Mouse (Mus musculus): ENCODE data around the gene Syk. TPM values are rescaled to one million over a fixed set of nuclear protein-coding genes. Genes with fewer than 3 reads are reported as not detected.
A peak's percentile ranks its signal among the peaks of the same experiment; 100 is the strongest.

Gene Syk
- polyA plus RNA-seq, 1 experiment from 2014 or later: 2.2 TPM

DNA sequence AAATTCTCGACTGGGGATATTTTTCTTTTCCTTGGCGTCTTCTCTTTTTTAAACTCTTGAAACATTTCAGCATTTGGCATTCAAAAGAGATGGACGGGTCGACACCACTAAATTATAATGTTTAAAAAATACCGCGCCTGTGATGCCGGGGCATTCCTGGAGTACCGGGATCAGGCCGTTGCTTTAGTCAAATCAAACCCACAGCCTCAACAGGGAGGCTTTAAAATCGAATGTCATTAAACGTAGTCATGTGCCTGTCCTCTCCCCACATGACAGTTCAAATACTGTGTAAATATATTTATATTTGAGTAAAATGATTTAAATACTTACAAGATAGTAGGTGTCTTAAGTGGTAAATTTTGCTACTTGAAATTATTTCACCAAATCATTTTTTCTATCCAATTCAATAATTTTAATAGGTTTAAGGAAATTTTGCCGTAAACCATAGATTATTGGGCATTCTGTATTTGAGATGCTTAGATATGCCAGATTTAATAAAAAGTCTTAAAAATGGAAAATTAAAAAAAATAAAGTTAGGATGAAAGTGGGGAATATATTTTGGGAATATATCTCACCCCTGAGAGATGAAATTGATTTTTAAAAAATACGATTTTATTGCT, 1.1 kb downstream of the Syk start:
- H3K4me3 ChIP-seq (ENCODE audit: low read depth, low read length): peak overlapping the region; percentile 55; the same call in 1 of the 2 replicates
- no peak overlapping the region for H3K9ac ChIP-seq (ENCODE audit: low read length)
- H3K9me3 ChIP-seq (ENCODE audit: control insufficient read depth, low read length): no peaks in the 10 kb centered on the region
- H3K4me1 ChIP-seq (replicated peaks; ENCODE audit: control insufficient read depth, insufficient read depth, low read length): no peaks in the 10 kb centered on the region
- H3K27me3 ChIP-seq (ENCODE audit: control insufficient read depth, insufficient read depth, low read length): peaks cover 13% of the 10 kb centered on the region
- H3K27ac ChIP-seq (ENCODE audit: low read depth, low read length): no peak overlapping the region
- DNase-seq (ENCODE audit: low spot score) (no peak), ATAC-seq (replicated peaks; ENCODE audit: low FRiP score) (no peak)
- 29% methylated on average over 13 of the region's 13 CpGs for WGBS
- H3K4me2 ChIP-seq (ENCODE audit: low read depth, low read length, severe bottlenecking): peak overlapping the region; percentile 94; the same call in 1 of the 2 replicates
- no peaks in the 10 kb centered on the region for H3K36me3 ChIP-seq (ENCODE audit: control insufficient read depth, insufficient read depth, low read length)

DNA sequence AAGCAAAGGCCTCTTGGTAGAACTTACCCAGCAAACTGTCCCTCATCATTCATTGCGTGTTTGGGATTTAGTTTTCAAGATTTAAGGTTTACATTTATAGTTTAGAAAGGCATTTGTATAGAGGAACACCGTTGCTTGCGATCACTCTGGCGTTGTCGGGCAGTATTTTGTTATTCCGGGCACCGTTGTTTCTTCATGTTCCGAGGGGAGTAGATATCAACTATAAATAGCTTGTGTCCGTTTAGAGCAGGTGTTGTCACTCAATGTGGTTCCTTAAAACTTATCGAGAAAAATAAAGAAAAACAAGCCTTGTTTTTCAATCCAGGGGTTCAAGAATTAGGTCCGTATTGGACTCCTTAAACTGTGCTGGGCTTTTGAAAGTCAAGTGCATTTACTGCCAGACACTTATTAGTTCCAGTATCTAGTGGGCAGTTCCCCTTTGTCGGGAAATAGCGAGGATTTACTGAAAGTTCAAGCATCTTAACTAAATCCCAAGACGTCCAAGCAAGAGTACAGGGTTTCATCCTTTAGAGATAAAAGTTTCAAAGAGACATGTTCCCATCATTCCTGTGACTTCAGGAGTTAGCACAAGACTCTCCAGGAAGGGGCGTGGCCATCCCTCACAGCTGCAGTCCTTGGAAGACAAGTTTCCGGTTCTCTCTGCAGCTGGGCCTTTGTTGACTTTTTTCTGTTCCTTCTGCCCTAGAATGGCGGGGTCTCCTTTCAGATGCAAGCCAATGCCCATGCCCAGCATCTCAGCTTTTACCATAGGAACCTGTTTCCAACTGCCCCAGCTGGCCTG, 1.9 kb downstream of the Syk start:
- no peak overlapping the region for H3K27ac ChIP-seq (ENCODE audit: low read depth, low read length)
- H3K4me1 ChIP-seq (replicated peaks; ENCODE audit: control insufficient read depth, insufficient read depth, low read length): no peaks in the 10 kb centered on the region
- H3K36me3 ChIP-seq (ENCODE audit: control insufficient read depth, insufficient read depth, low read length): no peaks in the 10 kb centered on the region
- no peak overlapping the region for H3K4me2 ChIP-seq (ENCODE audit: low read depth, low read length, severe bottlenecking)
- peaks cover 13% of the 10 kb centered on the region for H3K27me3 ChIP-seq (ENCODE audit: control insufficient read depth, insufficient read depth, low read length)
- ATAC-seq (replicated peaks; ENCODE audit: low FRiP score) (no peak), DNase-seq (ENCODE audit: low spot score) (no peak)
- no peaks in the 10 kb centered on the region for H3K9me3 ChIP-seq (ENCODE audit: control insufficient read depth, low read length)
- no peak overlapping the region for H3K9ac ChIP-seq (ENCODE audit: low read length)
- 73% methylated on average over 17 of the region's 17 CpGs for WGBS
- no peak overlapping the region for H3K4me3 ChIP-seq (ENCODE audit: low read depth, low read length)

DNA sequence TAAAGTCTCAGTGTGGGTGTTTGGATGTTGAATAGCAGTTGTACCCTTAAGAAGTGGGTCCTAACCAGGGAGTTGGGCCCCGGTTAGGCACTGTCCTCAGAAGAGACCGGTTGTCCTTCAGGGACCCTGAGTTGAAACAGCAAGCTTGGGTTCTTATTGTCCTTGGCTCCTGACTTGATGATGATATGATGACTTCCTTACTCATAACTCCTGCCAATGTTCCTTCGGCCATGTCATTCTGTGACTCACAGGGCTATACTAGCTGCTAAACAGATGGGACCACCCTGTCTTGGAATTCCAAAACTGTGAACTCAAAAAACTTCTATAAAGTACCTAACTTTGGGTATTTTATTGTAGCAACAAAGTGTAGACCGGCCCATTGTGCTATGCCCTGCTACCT, 4.8 kb downstream of the Syk start:
- no peak overlapping the region for H3K9ac ChIP-seq (ENCODE audit: low read length)
- no peaks in the 10 kb centered on the region for H3K36me3 ChIP-seq (ENCODE audit: control insufficient read depth, insufficient read depth, low read length)
- H3K4me1 ChIP-seq (replicated peaks; ENCODE audit: control insufficient read depth, insufficient read depth, low read length): no peaks in the 10 kb centered on the region
- H3K4me2 ChIP-seq (ENCODE audit: low read depth, low read length, severe bottlenecking): no peak overlapping the region
- DNase-seq (ENCODE audit: low spot score): no peak
- no peak for ATAC-seq (replicated peaks; ENCODE audit: low FRiP score)
- no peak overlapping the region for H3K4me3 ChIP-seq (ENCODE audit: low read depth, low read length)
- no peak overlapping the region for H3K27ac ChIP-seq (ENCODE audit: low read depth, low read length)
- H3K9me3 ChIP-seq (ENCODE audit: control insufficient read depth, low read length): no peaks in the 10 kb centered on the region
- 91% methylated on average over 4 of the region's 4 CpGs for WGBS
- H3K27me3 ChIP-seq (ENCODE audit: control insufficient read depth, insufficient read depth, low read length): peaks cover 8% of the 10 kb centered on the region; the same call in 1 of the 2 replicates

DNA sequence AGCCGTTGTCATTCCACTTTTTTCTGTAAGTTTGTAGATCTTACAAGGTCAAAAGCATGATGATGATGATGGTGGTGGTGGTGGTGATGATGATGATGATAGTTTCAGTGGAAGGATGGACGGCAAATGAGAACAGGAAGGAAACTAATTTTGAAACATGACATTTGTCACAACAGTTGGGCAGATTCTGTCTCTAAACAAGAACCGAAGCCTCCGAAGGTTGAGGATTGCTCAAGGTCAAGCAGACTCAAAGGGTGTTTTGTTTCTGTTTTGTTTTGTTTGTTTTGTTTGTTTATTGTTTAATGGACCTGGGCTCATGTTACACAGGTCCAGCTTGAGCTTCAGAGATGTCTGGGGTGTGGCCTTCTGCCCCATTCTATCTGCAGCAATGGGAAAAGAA, 6.1 kb downstream of the Syk start:
- no peaks in the 10 kb centered on the region for H3K4me1 ChIP-seq (replicated peaks; ENCODE audit: control insufficient read depth, insufficient read depth, low read length)
- ATAC-seq (replicated peaks; ENCODE audit: low FRiP score): no peak
- no peaks in the 10 kb centered on the region for H3K9me3 ChIP-seq (ENCODE audit: control insufficient read depth, low read length)
- no peak overlapping the region for H3K4me2 ChIP-seq (ENCODE audit: low read depth, low read length, severe bottlenecking)
- H3K4me3 ChIP-seq (ENCODE audit: low read depth, low read length): no peak overlapping the region
- H3K27ac ChIP-seq (ENCODE audit: low read depth, low read length): no peak overlapping the region
- H3K36me3 ChIP-seq (ENCODE audit: control insufficient read depth, insufficient read depth, low read length): no peaks in the 10 kb centered on the region
- WGBS: 89% methylated on average over 4 of the region's 4 CpGs
- peaks cover 4% of the 10 kb centered on the region; the same call in 1 of the 2 replicates for H3K27me3 ChIP-seq (ENCODE audit: control insufficient read depth, insufficient read depth, low read length)
- DNase-seq (ENCODE audit: low spot score): no peak
- no peak overlapping the region for H3K9ac ChIP-seq (ENCODE audit: low read length)

DNA sequence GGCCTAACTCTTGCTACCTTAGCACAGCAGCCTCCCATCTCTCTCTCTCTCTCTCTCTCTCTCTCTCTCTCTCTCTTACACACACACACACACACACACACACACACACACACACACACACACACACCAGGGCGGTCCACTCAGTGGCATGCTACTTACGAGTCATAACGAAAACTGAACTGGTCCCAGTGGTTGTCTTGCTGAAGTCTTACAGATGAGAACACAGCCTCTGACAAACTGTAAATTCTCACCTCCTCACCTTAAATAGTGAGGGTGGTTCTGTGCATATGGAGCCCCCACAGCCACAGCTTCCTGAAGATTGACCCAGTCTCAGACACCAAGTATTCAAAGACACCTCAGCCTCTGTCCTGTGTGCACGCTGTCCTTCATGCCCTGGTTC, 8.9 kb downstream of the Syk start:
- Histone ChIP-seq H3K27me3 (ENCODE audit: control insufficient read depth, insufficient read depth, low read length) (no peaks in the 10 kb centered on the region), H3K36me3 (ENCODE audit: control insufficient read depth, insufficient read depth, low read length) (no peaks in the 10 kb centered on the region), H3K27ac (ENCODE audit: low read depth, low read length) (no peak overlapping the region), H3K4me3 (ENCODE audit: low read depth, low read length) (no peak overlapping the region), H3K4me1 (replicated peaks; ENCODE audit: control insufficient read depth, insufficient read depth, low read length) (no peaks in the 10 kb centered on the region), H3K4me2 (ENCODE audit: low read depth, low read length, severe bottlenecking) (no peak overlapping the region), H3K9me3 (ENCODE audit: control insufficient read depth, low read length) (no peaks in the 10 kb centered on the region), H3K9ac (ENCODE audit: low read length) (no peak overlapping the region)
- 86% methylated on average over 4 of the region's 4 CpGs for WGBS
- DNase-seq (ENCODE audit: low spot score) (no peak), ATAC-seq (replicated peaks; ENCODE audit: low FRiP score) (no peak)

DNA sequence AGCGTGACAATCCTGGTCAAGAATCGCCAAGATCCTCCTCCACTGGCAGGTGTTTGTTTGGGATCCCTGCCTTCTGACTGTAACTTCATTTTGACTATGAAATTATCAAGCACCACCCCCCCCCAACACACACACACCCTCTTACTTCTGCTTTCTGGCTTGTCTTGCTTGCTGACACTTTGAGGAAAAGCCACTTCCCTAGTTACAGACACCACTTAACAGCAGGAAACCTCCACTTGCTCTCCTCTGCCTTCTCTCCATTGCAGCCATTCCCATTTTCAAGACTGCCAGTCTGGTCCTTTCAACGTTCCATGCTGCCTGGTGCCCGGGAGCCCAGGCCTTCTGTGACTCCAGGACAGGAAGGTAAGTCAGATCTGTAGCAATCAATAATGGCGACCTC, 13.7 kb downstream of the Syk start:
- DNase-seq (ENCODE audit: low spot score): no peak
- H3K4me2 ChIP-seq (ENCODE audit: low read depth, low read length, severe bottlenecking): no peak overlapping the region
- no peaks in the 10 kb centered on the region for H3K27me3 ChIP-seq (ENCODE audit: control insufficient read depth, insufficient read depth, low read length)
- H3K4me1 ChIP-seq (replicated peaks; ENCODE audit: control insufficient read depth, insufficient read depth, low read length): no peaks in the 10 kb centered on the region
- no peak overlapping the region for H3K4me3 ChIP-seq (ENCODE audit: low read depth, low read length)
- H3K36me3 ChIP-seq (ENCODE audit: control insufficient read depth, insufficient read depth, low read length): no peaks in the 10 kb centered on the region
- WGBS: 90% methylated on average over 5 of the region's 5 CpGs
- H3K9ac ChIP-seq (ENCODE audit: low read length): no peak overlapping the region
- H3K27ac ChIP-seq (ENCODE audit: low read depth, low read length): no peak overlapping the region
- ATAC-seq (replicated peaks; ENCODE audit: low FRiP score): no peak
- no peaks in the 10 kb centered on the region for H3K9me3 ChIP-seq (ENCODE audit: control insufficient read depth, low read length)

DNA sequence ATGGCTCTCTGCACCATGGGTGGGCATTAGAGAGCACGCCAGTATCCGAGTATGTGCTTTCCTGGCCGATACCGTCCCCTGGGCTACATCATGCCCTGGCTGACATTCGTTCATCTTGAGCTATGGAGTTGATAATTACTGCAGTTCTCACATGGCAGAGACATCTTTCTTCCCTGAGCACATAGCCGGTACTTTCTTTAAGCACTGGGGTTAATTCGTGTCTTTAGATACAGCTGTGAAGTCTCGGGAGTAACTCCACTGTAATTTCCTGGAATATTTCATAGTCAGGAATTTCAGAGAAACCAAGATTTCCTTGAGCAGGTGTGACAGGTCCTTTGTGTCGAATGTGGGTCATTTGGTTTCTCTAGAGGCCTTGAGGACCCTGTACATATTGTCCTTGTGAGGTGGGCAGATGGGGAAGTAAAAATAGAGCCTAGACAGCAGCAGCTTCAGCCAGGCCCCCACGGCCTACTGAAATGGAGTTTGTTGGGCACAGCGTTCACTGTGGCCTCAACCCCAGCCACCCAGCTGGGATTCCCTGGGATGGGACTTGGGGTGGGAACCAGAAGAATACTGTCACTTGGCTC, 14.2 kb downstream of the Syk start:
- Histone ChIP-seq H3K4me2 (ENCODE audit: low read depth, low read length, severe bottlenecking) (no peak overlapping the region), H3K4me1 (replicated peaks; ENCODE audit: control insufficient read depth, insufficient read depth, low read length) (no peaks in the 10 kb centered on the region), H3K9ac (ENCODE audit: low read length) (no peak overlapping the region), H3K4me3 (ENCODE audit: low read depth, low read length) (no peak overlapping the region), H3K36me3 (ENCODE audit: control insufficient read depth, insufficient read depth, low read length) (no peaks in the 10 kb centered on the region), H3K27ac (ENCODE audit: low read depth, low read length) (no peak overlapping the region), H3K9me3 (ENCODE audit: control insufficient read depth, low read length) (no peaks in the 10 kb centered on the region), H3K27me3 (ENCODE audit: control insufficient read depth, insufficient read depth, low read length) (no peaks in the 10 kb centered on the region)
- WGBS: 86% methylated on average over 11 of the region's 11 CpGs
- no peak for DNase-seq (ENCODE audit: low spot score)
- ATAC-seq (replicated peaks; ENCODE audit: low FRiP score): no peak

DNA sequence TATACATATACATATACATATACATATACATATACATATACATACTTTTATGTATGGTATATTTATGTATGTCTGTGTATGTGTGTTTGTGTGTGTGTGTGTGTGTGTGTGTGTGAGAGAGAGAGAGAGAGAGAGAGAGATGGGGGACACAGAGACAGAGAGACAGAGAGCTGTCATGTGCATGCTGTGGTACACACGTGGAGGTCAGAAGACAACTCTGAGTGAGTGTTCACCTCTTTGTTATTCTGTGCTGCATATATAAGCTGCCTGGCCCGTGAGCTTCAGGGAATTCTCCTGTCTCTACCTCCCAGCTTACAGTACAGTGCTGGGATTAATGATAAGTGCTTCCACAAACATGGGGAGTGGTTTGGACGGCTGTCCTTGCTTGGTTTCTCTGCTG, 15.3 kb downstream of the Syk start:
- DNase-seq (ENCODE audit: low spot score) (no peak), ATAC-seq (replicated peaks; ENCODE audit: low FRiP score) (no peak)
- Histone ChIP-seq H3K9me3 (ENCODE audit: control insufficient read depth, low read length) (no peaks in the 10 kb centered on the region), H3K4me3 (ENCODE audit: low read depth, low read length) (no peak overlapping the region), H3K27me3 (ENCODE audit: control insufficient read depth, insufficient read depth, low read length) (no peaks in the 10 kb centered on the region), H3K4me1 (replicated peaks; ENCODE audit: control insufficient read depth, insufficient read depth, low read length) (no peaks in the 10 kb centered on the region), H3K4me2 (ENCODE audit: low read depth, low read length, severe bottlenecking) (no peak overlapping the region), H3K9ac (ENCODE audit: low read length) (no peak overlapping the region), H3K36me3 (ENCODE audit: control insufficient read depth, insufficient read depth, low read length) (no peaks in the 10 kb centered on the region), H3K27ac (ENCODE audit: low read depth, low read length) (no peak overlapping the region)
- 76% methylated on average over 3 of the region's 3 CpGs for WGBS

Measured in forebrain, embryonic 11.5 days (tissue).